ENCODE assay signal across 24 mouse cellular contexts in the genomic region with DNA sequence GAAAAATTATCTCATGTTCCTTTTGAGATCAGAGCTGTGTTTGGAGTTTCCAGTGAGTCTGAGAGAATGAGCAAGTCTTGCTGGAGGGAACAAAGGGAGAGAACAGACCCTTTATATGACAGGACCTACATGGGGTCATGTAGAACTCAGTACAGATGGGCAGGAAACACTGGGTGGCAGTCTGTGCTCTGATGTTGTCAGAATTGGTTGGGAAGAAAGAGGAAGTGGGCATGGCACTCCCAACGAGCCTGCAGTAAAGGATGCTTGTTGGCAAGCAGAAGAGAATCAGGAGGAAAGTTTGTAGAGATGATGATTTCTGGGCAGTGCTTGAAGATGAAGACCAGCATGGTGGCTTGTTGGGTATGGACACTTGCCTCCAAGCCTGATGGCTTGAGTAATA.
"Had no signal": no experiment of that assay in that cellular context is flagged by ENCODE, and none has a peak within 500 bp of the region (broad histone marks: within the 10 kb centered on the region; RNA-seq: fewer than 3 reads in every experiment).

No protein-coding gene starts in this region.

- H3K4me3 ChIP-seq: gastrocnemius, adult 2 months; heart, embryonic 10.5 days; heart, embryonic 12.5 days; hindbrain, embryonic 10.5 days; hindbrain, embryonic 12.5 days; intestine, embryonic 15.5 days; left cerebral cortex, adult 2 months; limb, embryonic 10.5 days; limb, embryonic 12.5 days; liver, embryonic 13.5 days; liver, embryonic 15.5 days had no signal

- H3K36me3 ChIP-seq: heart, embryonic 10.5 days; heart, embryonic 12.5 days; hindbrain, embryonic 10.5 days; hindbrain, embryonic 12.5 days; intestine, embryonic 15.5 days; limb, embryonic 10.5 days; limb, embryonic 12.5 days; liver, embryonic 13.5 days; liver, embryonic 15.5 days had no signal

- H3K9me3 ChIP-seq: heart, embryonic 10.5 days; heart, embryonic 12.5 days; hindbrain, embryonic 10.5 days; hindbrain, embryonic 12.5 days; intestine, embryonic 15.5 days; limb, embryonic 10.5 days; limb, embryonic 12.5 days; liver, embryonic 13.5 days; liver, embryonic 15.5 days had no signal

- H3K27ac ChIP-seq: gastrocnemius, adult 2 months; heart, embryonic 10.5 days; hindbrain, embryonic 10.5 days; hindbrain, embryonic 12.5 days; hindbrain, embryonic 14.5 days; intestine, embryonic 15.5 days; left cerebral cortex, adult 2 months; limb, embryonic 10.5 days; limb, embryonic 12.5 days; liver, embryonic 13.5 days; liver, embryonic 15.5 days had no signal

- H3K27me3 ChIP-seq: heart, embryonic 12.5 days; hindbrain, embryonic 12.5 days; intestine, embryonic 15.5 days; limb, embryonic 12.5 days; liver, embryonic 13.5 days; liver, embryonic 15.5 days had no signal

- H3K4me1 ChIP-seq: heart, embryonic 10.5 days; heart, embryonic 12.5 days; hindbrain, embryonic 10.5 days; hindbrain, embryonic 12.5 days; intestine, embryonic 15.5 days; limb, embryonic 10.5 days; limb, embryonic 12.5 days; liver, embryonic 13.5 days; liver, embryonic 15.5 days had no signal

- DNase-seq: gastrocnemius, adult 2 months; gastrocnemius, postnatal 10 days; gastrocnemius, postnatal 25 days; heart, adult 18-20 months; heart, postnatal 10 days; kidney, adult 18-20 months; kidney, adult 8-10 months; kidney, postnatal 10 days; kidney, postnatal 25 days; liver; liver, embryonic 13.5 days had no signal

- H3K9ac ChIP-seq: heart, embryonic 12.5 days; hindbrain, embryonic 12.5 days; hindbrain, embryonic 14.5 days; intestine, embryonic 15.5 days; limb, embryonic 12.5 days; liver, embryonic 13.5 days; liver, embryonic 15.5 days had no signal

- ATAC-seq: hindbrain, embryonic 16.5 days; inflammation-experienced regulatory T-cells, adult 6 months; intestine, embryonic 15.5 days; intestine, postnatal 0 days had no signal
